Mouse (Mus musculus) MEL (cell line): ENCODE data around the gene Clec3b. TPM values are rescaled to one million over a fixed set of nuclear protein-coding genes. Genes with fewer than 3 reads are reported as not detected.

Experiments
- DNase-seq: peaks from one replicate; pipeline ENCODE4 v3.0.0; 2011; ENCODE audit warnings: low read depth, low spot score
- H3K27ac ChIP-seq: 2 replicates; pipeline ENCODE4 v1.5.1; 2012; ENCODE audit warnings: low read depth, mild to moderate bottlenecking, control low read depth, low read length, moderate library complexity; ENCODE audit not compliant: control insufficient read depth
- H3K27me3 ChIP-seq, 2 experiments: fragments of 150-350 bp in 1 of 2; sonication (generic) in 1 of 2; 2 replicates each; pipeline ENCODE4 v1.6.1; 2012; ENCODE audit warnings: low read length in 2 of 2, mild to moderate bottlenecking in 2 of 2, improper control_type of control experiment in 1 of 2, moderate library complexity in 1 of 2; ENCODE audit not compliant: insufficient read depth in 2 of 2, control insufficient read depth in 1 of 2
- H3K36me3 ChIP-seq, 2 experiments: 2 replicates each; pipeline ENCODE4 v1.6.1; 2012 to 2014; ENCODE audit warnings: low read length in 2 of 2, improper control_type of control experiment in 1 of 2, inconsistent platforms in 1 of 2, mild to moderate bottlenecking in 1 of 2; ENCODE audit not compliant: insufficient read depth in 2 of 2, control insufficient read depth in 1 of 2
- H3K4me1 ChIP-seq, 2 experiments: fragments of 150-350 bp in 1 of 2; sonication (generic) in 1 of 2; 2 replicates each; pipeline ENCODE4 v1.6.1; 2012; ENCODE audit warnings: low read length in 2 of 2, improper control_type of control experiment in 1 of 2, mild to moderate bottlenecking in 1 of 2; ENCODE audit not compliant: insufficient read depth in 2 of 2, control insufficient read depth in 1 of 2
- H3K4me3 ChIP-seq, 2 experiments: fragments of 150-350 bp in 1 of 2; sonication (generic) in 1 of 2; 2 replicates each; pipeline ENCODE4 v1.5.1; 2012; ENCODE audit warnings: low read depth in 2 of 2, low read length in 2 of 2, mild to moderate bottlenecking in 2 of 2, moderate library complexity in 2 of 2, control low read depth in 1 of 2, improper control_type of control experiment in 1 of 2; ENCODE audit not compliant: control insufficient read depth in 1 of 2, insufficient read depth in 1 of 2
- H3K79me2 ChIP-seq: 2 replicates; pipeline ENCODE4 v1.6.1; 2012; ENCODE audit warnings: mild to moderate bottlenecking, low read length, moderate library complexity; ENCODE audit not compliant: control insufficient read depth, poor library complexity, insufficient read depth
- H3K9ac ChIP-seq: 2 replicates; pipeline ENCODE4 v1.6.1; 2012; ENCODE audit warnings: low read depth, mild to moderate bottlenecking, control low read depth, low read length, moderate library complexity; ENCODE audit not compliant: control insufficient read depth, poor library complexity, severe bottlenecking
- H3K9me3 ChIP-seq: fragments of 150-350 bp; sonication (generic); replicated peaks from 2 replicates; pipeline ENCODE4 v1.6.1; 2012; ENCODE audit warnings: mild to moderate bottlenecking, low read length, improper control_type of control experiment, moderate library complexity; ENCODE audit not compliant: insufficient read depth
- BHLHE40 ChIP-seq: IDR thresholded peaks from 2 replicates; pipeline ENCODE4 v1.6.1; 2012; ENCODE audit warnings: low read depth, mild to moderate bottlenecking, inconsistent platforms, low read length, improper control_type of control experiment, borderline replicate concordance
- CHD2 ChIP-seq: IDR thresholded peaks from 2 replicates; pipeline ENCODE4 v1.6.1; 2011; ENCODE audit warnings: low read length, improper control_type of control experiment
- CTCF ChIP-seq, 3 experiments: IDR thresholded peaks in 2 of 3; conservative IDR thresholded peaks in 1 of 3; 2 replicates each; pipeline ENCODE4 v1.5.1; 2011 to 2012; ENCODE audit warnings: low read length in 3 of 3, low read depth in 2 of 3, mild to moderate bottlenecking in 2 of 3, improper control_type of control experiment in 1 of 3, inconsistent platforms in 1 of 3, mixed read lengths in 1 of 3, moderate library complexity in 1 of 3; ENCODE audit not compliant: control insufficient read depth in 1 of 3, insufficient read depth in 1 of 3, poor library complexity in 1 of 3, severe bottlenecking in 1 of 3
- E2F4 ChIP-seq: IDR thresholded peaks from 2 replicates; pipeline ENCODE4 v1.6.1; 2011; ENCODE audit warnings: low read depth, low read length, improper control_type of control experiment, borderline replicate concordance
- GABPA ChIP-seq: IDR thresholded peaks from 2 replicates; pipeline ENCODE4 v1.6.1; 2012; ENCODE audit warnings: low read depth, mild to moderate bottlenecking, inconsistent platforms, low read length, improper control_type of control experiment, moderate library complexity
- GATA1 ChIP-seq: IDR thresholded peaks from 2 replicates; pipeline ENCODE4 v1.6.1; 2011; ENCODE audit warnings: low read depth, low read length, improper control_type of control experiment
- HCFC1 ChIP-seq: IDR thresholded peaks from 2 replicates; pipeline ENCODE4 v1.6.1; 2012; ENCODE audit warnings: low read depth, mild to moderate bottlenecking, inconsistent platforms, low read length, improper control_type of control experiment, moderate library complexity
- MAFK ChIP-seq: IDR thresholded peaks from 2 replicates; pipeline ENCODE4 v1.6.1; 2011; ENCODE audit warnings: low read depth, mild to moderate bottlenecking, low read length, improper control_type of control experiment, borderline replicate concordance
- MAX ChIP-seq: IDR thresholded peaks from 2 replicates; pipeline ENCODE4 v1.6.1; 2011; ENCODE audit warnings: low read length, improper control_type of control experiment
- MAZ ChIP-seq: IDR thresholded peaks from 2 replicates; pipeline ENCODE4 v1.6.1; 2012; ENCODE audit warnings: low read depth, mild to moderate bottlenecking, inconsistent platforms, low read length, improper control_type of control experiment
- MYB ChIP-seq: IDR thresholded peaks from 2 replicates; pipeline ENCODE4 v1.6.1; 2011; ENCODE audit warnings: mild to moderate bottlenecking, low read depth, low read length, improper control_type of control experiment
- MYC ChIP-seq: IDR thresholded peaks from 2 replicates; pipeline ENCODE4 v1.6.1; 2011; ENCODE audit warnings: low read depth, mild to moderate bottlenecking, low read length, improper control_type of control experiment, moderate library complexity
- NELFE ChIP-seq: IDR thresholded peaks from 2 replicates; pipeline ENCODE4 v1.6.1; 2011; ENCODE audit warnings: low read depth, low read length, improper control_type of control experiment
- NRF1 ChIP-seq: IDR thresholded peaks from 2 replicates; pipeline ENCODE4 v1.6.1; 2014; ENCODE audit warnings: low read depth, mild to moderate bottlenecking, inconsistent platforms, low read length, improper control_type of control experiment, moderate library complexity; ENCODE audit not compliant: poor library complexity, insufficient read depth, severe bottlenecking
- POLR2A ChIP-seq, 2 experiments: IDR thresholded peaks; 2 replicates each; pipeline ENCODE4 v1.6.1; 2011 to 2012; ENCODE audit warnings: low read length in 2 of 2, mild to moderate bottlenecking in 2 of 2, control low read depth in 1 of 2, improper control_type of control experiment in 1 of 2, low read depth in 1 of 2, moderate library complexity in 1 of 2; ENCODE audit not compliant: control insufficient read depth in 1 of 2, insufficient read depth in 1 of 2, poor library complexity in 1 of 2
- RAD21 ChIP-seq: IDR thresholded peaks from 2 replicates; pipeline ENCODE4 v1.6.1; 2011; ENCODE audit warnings: mild to moderate bottlenecking, low read depth, low read length, improper control_type of control experiment
- SIN3A ChIP-seq: IDR thresholded peaks from 2 replicates; pipeline ENCODE4 v1.6.1; 2012; ENCODE audit warnings: low read length, improper control_type of control experiment, inconsistent platforms
- SMC3 ChIP-seq: IDR thresholded peaks from 2 replicates; pipeline ENCODE4 v1.6.1; 2011; ENCODE audit warnings: low read depth, low read length, improper control_type of control experiment
- UBTF ChIP-seq: IDR thresholded peaks from 2 replicates; pipeline ENCODE4 v1.6.1; 2012; ENCODE audit warnings: low read depth, mild to moderate bottlenecking, inconsistent platforms, low read length, improper control_type of control experiment, moderate library complexity, borderline replicate concordance; ENCODE audit not compliant: insufficient read depth
- ZC3H11A ChIP-seq: IDR thresholded peaks from 2 replicates; pipeline ENCODE4 v1.6.1; 2012; ENCODE audit warnings: low read depth, mild to moderate bottlenecking, inconsistent platforms, low read length, improper control_type of control experiment
- ZMIZ1 ChIP-seq: IDR thresholded peaks from 2 replicates; pipeline ENCODE4 v1.6.1; 2012; ENCODE audit warnings: low read depth, mild to moderate bottlenecking, inconsistent platforms, low read length, improper control_type of control experiment, moderate library complexity
- ZNF384 ChIP-seq: IDR thresholded peaks from 2 replicates; pipeline ENCODE4 v1.6.1; 2012; ENCODE audit warnings: low read depth, mild to moderate bottlenecking, inconsistent platforms, low read length, improper control_type of control experiment
- polyA plus RNA-seq, 2 experiments: library from polyadenylated mRNA; stranded (reverse) in 1 of 2; unstranded in 1 of 2; fragments of >175 nt in 1 of 2; fragments of >200 nt in 1 of 2; gene quantifications; 2 replicates each; pipeline versions ENCODE4 v1.2.1 to v1.2.4; 2012; ENCODE audit warnings: low replicate concordance in 2 of 2, low read depth in 1 of 2; ENCODE audit not compliant: insufficient read length in 2 of 2, insufficient read depth in 1 of 2, missing spikeins in 1 of 2
- total RNA-seq: library from RNA; depleted of rRNA; stranded (reverse); fragments of 300-350 nt; gene quantifications from 2 replicates; pipeline ENCODE4 v1.2.3, GENCODE M21; 2012

Clec3b gene
- total and polyA plus RNA-seq, 3 experiments = 0.24 TPM; not detected in 2

- H3K9me3 ChIP-seq = no peaks in the 10 kb centered on the region
- H3K27ac ChIP-seq = no peak overlapping the region
- no peaks in the 10 kb centered on the region for H3K27me3 ChIP-seq
- H3K9ac ChIP-seq = no peak overlapping the region
- no peak for TF ChIP-seq CHD2
- TF ChIP-seq CTCF (IDR thresholded peaks at IDR 0.05 in 2 of 3, conservative IDR thresholded peaks at IDR 0.05 in 1 of 3; ENCODE audit: control insufficient read depth in 1 of 3, insufficient read depth in 1 of 3, low read depth in 2 of 3, low read length in 3 of 3, poor library complexity in 1 of 3, severe bottlenecking in 1 of 3) = no peak
- no peak for TF ChIP-seq GATA1
- no peak for TF ChIP-seq NRF1
- no peak for TF ChIP-seq ZNF384
- TF ChIP-seq MAFK = no peak
- TF ChIP-seq GABPA = no peak
- no peak for TF ChIP-seq UBTF
- no peak for TF ChIP-seq ZC3H11A
- TF ChIP-seq MAX = no peak
- TF ChIP-seq MYB = no peak
- no peak for TF ChIP-seq NELFE
- TF ChIP-seq MAZ = no peak
- no peak for TF ChIP-seq BHLHE40
- TF ChIP-seq E2F4 = no peak
- TF ChIP-seq, all 39 proteins: peak for 0
- Histone ChIP-seq H3K4me1 (peaks cover 2 to 7% of the 10 kb centered on the region in 2 experiments; a peak in 2 of 4 replicates), H3K36me3 (peaks cover 7 to 10% of the 10 kb centered on the region in 2 experiments), H3K4me3 (no peak overlapping the region), H3K79me2 (peaks cover 22% of the 10 kb centered on the region)
- DNase-seq = no peak
These were observed 43.6 kb upstream of the Clec3b start for GRCm38 (mm10) chr9:123107186-123107585.

- Histone ChIP-seq H3K9me3 (no peaks in the 10 kb centered on the region), H3K27ac (no peak overlapping the region), H3K9ac (no peak overlapping the region), H3K27me3 (no peaks in the 10 kb centered on the region), H3K79me2 (peaks cover 35% of the 10 kb centered on the region), H3K4me1 (peaks cover 3 to 11% of the 10 kb centered on the region in 2 experiments; a peak in 3 of 4 replicates), H3K4me3 (no peak overlapping the region), H3K36me3 (peaks cover 5 to 15% of the 10 kb centered on the region in 2 experiments)
- no peak for TF ChIP-seq SIN3A
- no peak for TF ChIP-seq RAD21
- no peak for TF ChIP-seq POLR2A (IDR thresholded peaks at IDR 0.05; ENCODE audit: control insufficient read depth in 1 of 2, insufficient read depth in 1 of 2, low read depth in 1 of 2, low read length in 2 of 2, poor library complexity in 1 of 2)
- no peak for TF ChIP-seq ZMIZ1
- no peak for TF ChIP-seq NRF1
- no peak for TF ChIP-seq ZC3H11A
- no peak for TF ChIP-seq MYC
- no peak for TF ChIP-seq SMC3
- TF ChIP-seq HCFC1 = no peak
- no peak for DNase-seq
These were observed 41.6 kb upstream of the Clec3b start for GRCm38 (mm10) chr9:123109188-123109587.
